Mouse (Mus musculus) hindbrain, embryonic 12.5 days (tissue): ENCODE measurements at regions not wholly inside any gene's neighbourhood (a gene's known extent, or its start where the extent isn't known, plus 50 kb on each side); places are given as distances from the start of the nearest gene placed in this dataset.

ENCODE experiments used
- ATAC-seq: fragments of 200-750 bp; cut with Nextera tagmentation; 2 replicates; pipeline ENCODE4 v1.8.0; 2017; ENCODE audit warnings: moderate TSS enrichment; ENCODE audit not compliant: low FRiP score
- H3K27ac ChIP-seq: fragments of 300-500 bp; sonication (generic); 2 replicates; pipeline ENCODE4 v1.5.1; 2016; ENCODE audit warnings: mild to moderate bottlenecking
- H3K27me3 ChIP-seq: fragments of 300-500 bp; sonication (generic); 2 replicates; pipeline ENCODE4 v1.6.1; 2016; ENCODE audit warnings: mild to moderate bottlenecking
- H3K36me3 ChIP-seq: fragments of 300-500 bp; sonication (generic); 2 replicates; pipeline ENCODE4 v1.6.1; 2016; ENCODE audit warnings: mild to moderate bottlenecking
- H3K4me1 ChIP-seq: fragments of 300-500 bp; sonication (generic); 2 replicates; pipeline ENCODE4 v1.6.1; 2016
- H3K4me2 ChIP-seq: fragments of 300-500 bp; sonication (generic); replicated peaks from 2 replicates; pipeline ENCODE4 v1.6.1; 2016; ENCODE audit warnings: mild to moderate bottlenecking
- H3K4me3 ChIP-seq: fragments of 300-500 bp; sonication (generic); 2 replicates; pipeline ENCODE4 v1.5.1; 2016; ENCODE audit warnings: mild to moderate bottlenecking
- H3K9ac ChIP-seq: fragments of 300-500 bp; sonication (generic); 2 replicates; pipeline ENCODE4 v1.6.1; 2016; ENCODE audit warnings: mild to moderate bottlenecking, moderate library complexity
- H3K9me3 ChIP-seq: fragments of 300-500 bp; sonication (generic); replicated peaks from 2 replicates; pipeline ENCODE4 v1.6.1; 2016; ENCODE audit warnings: mild to moderate bottlenecking
- WGBS: fragments of 180-500 bp; shearing (Covaris S2); methylation state at CpG from one replicate; pipeline ENCODE4 v1.1.7; 2016; 5-methylcytosine and 5-hydroxymethylcytosine counted together

DNA sequence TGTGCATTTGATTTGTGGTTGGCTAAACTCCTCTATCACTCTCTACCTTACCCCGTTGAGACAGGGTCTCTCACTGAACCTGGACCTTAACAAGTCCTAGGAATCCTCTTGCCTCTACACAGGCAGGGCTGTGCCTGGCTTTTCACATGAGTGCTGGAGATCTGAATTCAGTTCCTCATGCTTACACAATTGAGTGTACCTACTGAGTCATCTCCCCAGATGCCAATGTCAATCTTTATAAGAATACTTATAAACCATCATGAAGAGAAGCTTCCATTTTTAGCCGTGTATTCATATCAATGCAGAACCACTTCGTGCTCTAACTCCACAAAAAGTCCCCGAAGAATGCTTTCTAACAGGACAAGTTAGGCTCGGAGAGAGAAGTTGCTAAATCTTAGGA, 83.1 kb upstream of the Zc3h12c start:
- Histone ChIP-seq H3K36me3 (no peaks in the 10 kb centered on the region), H3K9ac (no peak overlapping the region), H3K4me3 (no peak overlapping the region), H3K27ac (no peak overlapping the region), H3K27me3 (no peaks in the 10 kb centered on the region), H3K4me2 (no peak overlapping the region), H3K9me3 (no peaks in the 10 kb centered on the region), H3K4me1 (no peaks in the 10 kb centered on the region)
- ATAC-seq, result no peak
- 89% methylated on average over 5 of the region's 5 CpGs for WGBS

DNA sequence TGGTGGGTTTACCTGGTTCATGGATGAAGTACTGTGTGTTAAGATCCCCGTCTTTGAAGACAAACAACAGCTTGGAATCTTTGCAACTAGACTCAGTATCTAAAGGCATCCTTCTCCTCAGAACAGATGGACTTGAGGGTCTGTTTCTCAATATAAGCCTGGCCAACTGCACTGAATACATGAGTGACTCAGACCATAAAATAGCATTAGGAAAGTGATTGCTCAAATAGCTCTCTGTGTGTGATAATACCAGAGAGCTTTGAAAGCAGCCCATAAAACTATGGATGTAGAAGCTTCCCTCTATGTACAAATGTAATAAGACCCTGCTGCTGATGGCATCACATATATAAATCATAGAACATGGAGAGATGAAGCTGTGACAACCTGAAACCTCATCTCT, 78.3 kb upstream of the Zc3h12c start:
- H3K36me3 ChIP-seq, result no peaks in the 10 kb centered on the region
- H3K4me3 ChIP-seq, result no peak overlapping the region
- ATAC-seq, result no peak
- H3K27me3 ChIP-seq, result no peaks in the 10 kb centered on the region
- H3K27ac ChIP-seq, result no peak overlapping the region
- peaks cover 5% of the 10 kb centered on the region; the same call in 1 of the 2 replicates for H3K4me1 ChIP-seq
- H3K9ac ChIP-seq, result no peak overlapping the region
- H3K9me3 ChIP-seq, result no peaks in the 10 kb centered on the region
- no peak overlapping the region for H3K4me2 ChIP-seq
- WGBS, result 88% methylated on average over 1 of the region's 1 CpGs

DNA sequence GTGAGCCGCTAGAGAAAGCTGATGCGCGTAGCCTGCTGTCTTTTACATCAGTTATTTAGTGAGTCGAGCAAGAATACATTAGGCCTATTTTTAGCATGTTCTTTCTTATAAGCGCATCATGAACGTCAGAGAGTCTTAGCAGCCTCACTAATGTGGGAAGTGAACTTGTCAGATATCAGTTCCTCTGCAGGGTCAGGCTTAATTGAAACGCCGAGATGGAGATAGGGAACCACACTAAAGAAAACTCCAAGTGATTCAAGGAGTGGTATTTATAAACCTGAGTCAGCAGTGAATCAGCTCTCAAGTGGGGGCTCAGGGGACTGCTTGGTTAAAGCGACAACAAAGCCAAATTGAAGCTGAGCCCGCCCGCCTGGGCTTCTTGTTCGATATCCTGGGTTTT, 75.7 kb upstream of the Zc3h12c start:
- ATAC-seq, result no peak
- Histone ChIP-seq H3K27ac (no peak overlapping the region), H3K4me1 (peaks cover 11% of the 10 kb centered on the region; the same call in 1 of the 2 replicates), H3K9ac (no peak overlapping the region), H3K4me2 (no peak overlapping the region), H3K9me3 (no peaks in the 10 kb centered on the region), H3K27me3 (no peaks in the 10 kb centered on the region), H3K4me3 (no peak overlapping the region), H3K36me3 (no peaks in the 10 kb centered on the region)
- 77% methylated on average over 12 of the region's 12 CpGs for WGBS

DNA sequence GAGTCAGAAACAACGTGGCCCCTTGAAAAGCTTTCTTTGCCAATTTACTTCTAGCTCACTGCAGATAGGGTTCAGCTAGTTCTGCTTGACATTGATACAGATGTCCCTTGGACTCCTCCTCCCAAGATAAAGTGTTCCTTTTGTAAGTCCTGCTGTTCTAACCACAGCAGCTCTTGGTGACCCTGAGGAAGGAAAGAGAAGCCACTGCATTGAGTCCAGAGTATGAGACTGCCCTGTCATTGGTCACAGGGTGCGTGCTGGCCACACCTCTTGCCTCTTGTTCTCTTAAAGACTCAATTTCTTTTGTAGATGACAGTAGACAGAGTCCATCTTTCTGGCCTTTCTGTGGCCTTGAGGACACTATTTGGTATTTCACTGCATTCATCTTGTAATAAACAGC, 74.7 kb upstream of the Zc3h12c start:
- Histone ChIP-seq H3K4me2 (no peak overlapping the region), H3K27ac (no peak overlapping the region), H3K4me1 (peaks cover 11% of the 10 kb centered on the region; the same call in 1 of the 2 replicates), H3K9me3 (no peaks in the 10 kb centered on the region), H3K4me3 (no peak overlapping the region), H3K9ac (no peak overlapping the region), H3K27me3 (no peaks in the 10 kb centered on the region), H3K36me3 (no peaks in the 10 kb centered on the region)
- whole genome bisulfite sequencing, result 78% methylated on average over 2 of the region's 2 CpGs
- ATAC-seq, result no peak

DNA sequence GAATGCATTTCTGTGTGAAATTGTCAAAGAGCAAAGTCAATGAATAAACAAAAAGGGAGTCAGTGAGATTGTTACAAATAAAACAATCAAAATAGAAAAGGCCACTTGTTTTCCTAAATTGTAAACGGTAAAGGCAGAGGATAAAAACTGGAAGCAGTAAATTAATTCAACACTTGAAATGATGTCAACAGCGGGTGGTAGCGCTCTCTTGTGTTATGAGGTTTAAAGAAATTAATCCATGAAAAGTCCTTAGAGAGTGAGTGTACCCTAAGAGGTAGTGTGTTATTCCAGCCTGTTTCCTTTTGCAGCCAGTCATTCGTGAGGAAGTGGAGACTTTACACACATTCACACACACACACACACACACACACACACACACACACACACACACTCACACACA, 73.2 kb upstream of the Zc3h12c start:
- Histone ChIP-seq H3K4me1 (peaks cover 11% of the 10 kb centered on the region; the same call in 1 of the 2 replicates), H3K4me2 (no peak overlapping the region), H3K27ac (0 out of 2 replicates have a peak overlapping the region, but pooled peaks have one; percentile 40), H3K9ac (no peak overlapping the region), H3K4me3 (no peak overlapping the region), H3K36me3 (no peaks in the 10 kb centered on the region), H3K27me3 (no peaks in the 10 kb centered on the region), H3K9me3 (no peaks in the 10 kb centered on the region)
- no peak for ATAC-seq
- 68% methylated on average over 4 of the region's 4 CpGs for WGBS

DNA sequence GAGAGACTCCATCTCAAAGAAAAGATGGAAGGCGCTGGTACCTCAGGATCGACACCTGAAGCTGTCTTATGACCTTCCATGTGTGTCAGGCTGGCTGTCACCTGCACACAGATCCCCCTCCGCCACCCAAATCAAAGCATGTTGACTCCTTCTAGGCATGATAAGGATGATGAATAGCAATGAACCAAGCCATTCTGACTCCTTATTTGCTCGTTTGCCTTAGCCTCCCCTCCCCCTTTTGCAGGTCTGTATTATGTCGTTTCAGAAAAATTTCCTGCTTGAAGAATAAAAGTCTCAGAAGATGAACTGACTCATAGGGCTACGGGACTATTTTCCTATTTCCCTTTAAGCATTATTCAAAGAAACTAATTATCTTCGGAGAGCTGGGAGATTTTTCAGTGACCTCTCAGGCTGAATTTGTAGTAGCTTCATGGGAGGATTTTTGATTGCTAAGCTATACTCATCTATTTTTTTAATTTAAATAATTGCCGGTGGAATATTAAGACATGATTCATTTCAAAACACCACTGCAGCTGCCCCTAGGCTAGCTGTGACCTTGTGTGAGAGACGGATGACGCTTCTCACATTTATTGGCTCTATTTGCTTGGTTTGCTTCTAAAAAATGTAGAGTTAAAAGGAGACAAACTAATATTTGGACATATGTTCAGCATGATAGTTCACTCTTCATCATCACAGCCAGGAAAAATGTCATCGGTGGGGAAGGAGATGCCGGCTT, 72.4 kb upstream of the Zc3h12c start:
- Histone ChIP-seq H3K4me1 (peaks cover 11% of the 10 kb centered on the region; the same call in 1 of the 2 replicates), H3K9ac (no peak overlapping the region), H3K27ac (peak overlapping the region; percentile 40), H3K9me3 (no peaks in the 10 kb centered on the region), H3K4me3 (no peak overlapping the region), H3K27me3 (no peaks in the 10 kb centered on the region), H3K4me2 (no peak overlapping the region), H3K36me3 (no peaks in the 10 kb centered on the region)
- no peak for ATAC-seq
- WGBS, result 76% methylated on average over 12 of the region's 12 CpGs

DNA sequence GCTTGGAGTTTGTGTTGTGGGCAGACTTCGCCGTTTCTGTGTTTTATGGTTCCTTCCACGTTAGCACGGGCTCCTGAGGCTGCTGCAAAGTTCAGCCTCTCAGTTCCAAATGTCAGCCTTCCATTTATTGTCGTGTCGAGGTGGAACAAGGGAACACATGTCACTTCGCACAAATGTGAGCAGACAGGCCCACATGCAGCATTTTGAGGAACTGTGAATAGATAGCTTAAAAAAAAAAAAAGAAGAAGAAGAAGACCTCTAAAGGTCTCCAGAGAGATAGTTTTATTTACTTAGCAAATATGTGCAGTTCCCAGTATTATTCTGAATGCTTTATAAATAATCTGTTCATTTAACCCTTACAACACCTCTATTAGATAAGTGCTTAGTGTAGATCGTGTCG, 66.4 kb upstream of the Zc3h12c start:
- no peak overlapping the region for H3K27ac ChIP-seq
- H3K4me2 ChIP-seq, result no peak overlapping the region
- no peak overlapping the region for H3K4me3 ChIP-seq
- H3K4me1 ChIP-seq, result no peaks in the 10 kb centered on the region
- no peak for ATAC-seq
- H3K27me3 ChIP-seq, result no peaks in the 10 kb centered on the region
- H3K9ac ChIP-seq, result no peak overlapping the region
- WGBS, result 86% methylated on average over 9 of the region's 9 CpGs
- H3K9me3 ChIP-seq, result no peaks in the 10 kb centered on the region
- H3K36me3 ChIP-seq, result no peaks in the 10 kb centered on the region

DNA sequence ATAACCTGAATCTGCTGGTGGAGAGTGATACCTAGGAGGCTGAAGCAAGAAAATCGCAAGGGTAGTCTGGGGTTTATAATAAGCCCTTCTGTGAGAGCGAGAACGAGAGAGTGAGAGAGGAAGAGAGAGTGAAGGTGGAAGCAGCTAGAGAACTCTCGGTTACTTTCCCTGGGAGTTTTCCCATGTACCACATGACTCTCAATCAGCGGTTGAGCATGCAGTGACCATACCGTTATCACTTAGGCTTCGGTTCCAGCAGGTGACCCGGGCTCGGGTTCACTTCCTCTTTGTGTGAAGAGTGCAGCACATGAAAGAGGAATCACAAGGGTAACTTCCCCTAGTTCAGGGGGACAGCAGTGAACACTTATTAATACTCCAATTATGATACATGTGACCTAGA, 61.2 kb upstream of the Zc3h12c start:
- Histone ChIP-seq H3K27me3 (no peaks in the 10 kb centered on the region), H3K36me3 (no peaks in the 10 kb centered on the region), H3K27ac (no peak overlapping the region), H3K9me3 (no peaks in the 10 kb centered on the region), H3K9ac (no peak overlapping the region), H3K4me1 (no peaks in the 10 kb centered on the region), H3K4me2 (no peak overlapping the region), H3K4me3 (no peak overlapping the region)
- no peak for ATAC-seq
- 84% methylated on average over 9 of the region's 9 CpGs for WGBS

DNA sequence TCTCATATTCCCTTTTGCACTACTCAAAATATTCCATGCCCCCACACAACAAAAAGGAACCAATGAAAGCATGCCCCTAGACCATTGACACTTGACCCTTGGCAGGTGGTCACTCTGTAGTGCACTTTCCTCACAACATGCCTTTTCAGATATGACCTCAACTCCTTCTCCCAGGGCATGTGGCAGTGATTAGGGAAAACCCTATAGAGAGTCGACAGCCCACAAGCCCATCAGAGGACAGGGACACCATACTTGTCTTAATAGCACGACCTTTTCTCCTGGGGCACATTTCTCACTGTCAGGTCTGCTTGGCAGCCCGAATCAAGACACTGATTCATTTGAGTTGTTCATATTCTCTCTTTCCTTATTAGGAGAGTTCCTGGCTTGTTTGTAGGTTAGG, 57.3 kb upstream of the Zc3h12c start:
- Histone ChIP-seq H3K4me2 (no peak overlapping the region), H3K4me3 (no peak overlapping the region), H3K27ac (no peak overlapping the region), H3K9ac (no peak overlapping the region), H3K36me3 (no peaks in the 10 kb centered on the region), H3K27me3 (no peaks in the 10 kb centered on the region), H3K9me3 (no peaks in the 10 kb centered on the region), H3K4me1 (peaks cover 13% of the 10 kb centered on the region)
- 42% methylated on average over 3 of the region's 3 CpGs for WGBS
- no peak for ATAC-seq

DNA sequence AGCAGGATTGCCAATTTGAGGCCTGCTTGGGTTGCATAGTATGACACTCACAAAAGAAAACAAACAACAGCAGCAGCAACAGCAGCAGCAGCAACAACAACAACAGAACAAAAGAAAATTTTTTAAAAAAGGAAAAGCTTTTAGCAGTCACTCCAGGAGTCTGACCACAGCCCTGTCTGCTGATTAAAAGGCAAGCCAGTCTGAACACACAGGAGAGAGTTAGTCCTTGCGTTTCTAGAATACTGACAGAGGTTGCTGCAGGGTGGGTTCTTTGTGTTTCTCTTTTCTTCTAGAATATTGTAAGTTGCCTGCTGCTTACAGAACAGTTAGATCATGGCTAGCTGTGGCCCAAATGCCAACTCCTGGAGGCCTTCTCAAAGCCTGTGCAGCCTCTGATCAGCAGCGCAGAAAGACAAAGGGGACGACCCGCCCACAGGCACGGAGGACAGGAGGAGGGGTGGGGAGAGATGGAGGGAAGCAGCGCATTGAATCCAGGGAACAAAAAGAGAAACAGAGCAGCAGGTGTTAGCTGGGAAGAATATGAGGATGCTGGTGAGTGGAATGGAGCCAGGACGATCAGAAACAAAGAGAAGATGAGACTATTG, 55.2 kb upstream of the Zc3h12c start:
- Histone ChIP-seq H3K9ac (peak overlapping the region; percentile 13; the same call in 1 of the 2 replicates), H3K27me3 (no peaks in the 10 kb centered on the region), H3K27ac (peak overlapping the region; percentile 83), H3K9me3 (no peaks in the 10 kb centered on the region), H3K4me2 (peak overlapping the region; percentile 30), H3K4me1 (peaks cover 13% of the 10 kb centered on the region), H3K4me3 (no peak overlapping the region), H3K36me3 (no peaks in the 10 kb centered on the region)
- 8% methylated on average over 7 of the region's 7 CpGs for WGBS
- peak; percentile 91 for ATAC-seq
